Mouse (Mus musculus) B cell, adult 2 months (primary cell): ENCODE measurements at regions not wholly inside any gene's neighbourhood (a gene's known extent, or its start where the extent isn't known, plus 50 kb on each side); places are given as distances from the start of the nearest gene placed in this dataset.

ENCODE experiments used
- DNase-seq, 2 experiments: peaks; one replicate each; pipeline ENCODE4 v3.0.0; 2022

- no peak for DNase-seq
Measured at GRCm38 (mm10) chr2:173930606-173931177, 145.4 kb upstream of the Stx16 start.

- DNase-seq = no peak
Measured at GRCm38 (mm10) chr2:173935706-173936105, 140.4 kb upstream of the Stx16 start.

- no peak for DNase-seq
Measured at GRCm38 (mm10) chr2:173937531-173938439, 138.3 kb upstream of the Stx16 start.

GRCm38 (mm10) chr2:173938440-173938787 lies 137.7 kb upstream of the Stx16 start:
- no peak for DNase-seq

GRCm38 (mm10) chr2:173945441-173945840 lies 130.7 kb upstream of the Stx16 start:
- DNase-seq = no peak

GRCm38 (mm10) chr2:173948586-173948985 lies 127.5 kb upstream of the Stx16 start:
- DNase-seq = no peak

- DNase-seq = no peak
Measured at GRCm38 (mm10) chr2:173950164-173950891, 125.8 kb upstream of the Stx16 start.

GRCm38 (mm10) chr2:173966111-173966510 lies 110.0 kb upstream of the Stx16 start:
- DNase-seq = no peak

- DNase-seq = no peak
Measured at GRCm38 (mm10) chr2:173970789-173971188, 105.3 kb upstream of the Stx16 start.

- DNase-seq = no peak
Measured at GRCm38 (mm10) chr2:173976314-173977053, 99.6 kb upstream of the Stx16 start.

GRCm38 (mm10) chr2:173977236-173978053 lies 98.7 kb upstream of the Stx16 start:
- no peak for DNase-seq

- DNase-seq = no peak
Measured at GRCm38 (mm10) chr2:173978138-173978765, 97.9 kb upstream of the Stx16 start.

GRCm38 (mm10) chr2:173981036-173981435 lies 95.1 kb upstream of the Stx16 start:
- no peak for DNase-seq

- no peak for DNase-seq
Measured at GRCm38 (mm10) chr2:173987516-173987915, 88.6 kb upstream of the Stx16 start.

GRCm38 (mm10) chr2:173987921-173988320 lies 88.2 kb upstream of the Stx16 start:
- DNase-seq = no peak

- DNase-seq = no peak
Measured at GRCm38 (mm10) chr2:173988641-173989336, 87.3 kb upstream of the Stx16 start.

GRCm38 (mm10) chr2:173990664-173991063 lies 85.4 kb upstream of the Stx16 start:
- no peak for DNase-seq

- no peak for DNase-seq
Measured at GRCm38 (mm10) chr2:173991447-173991846, 84.7 kb upstream of the Stx16 start.

GRCm38 (mm10) chr2:173992041-173992440 lies 84.1 kb upstream of the Stx16 start:
- no peak for DNase-seq

GRCm38 (mm10) chr2:173993431-173993955 lies 82.6 kb upstream of the Stx16 start:
- DNase-seq = no peak
